Mouse (Mus musculus) liver, embryonic 16.5 days (tissue): ENCODE results near the gene Depp1. TPM values are rescaled to one million over a fixed set of nuclear protein-coding genes. Genes with fewer than 3 reads are reported as not detected.

ENCODE experiments used
- ATAC-seq: fragments of 200-750 bp; cut with Nextera tagmentation; 2 replicates; pipeline ENCODE4 v1.8.0; 2017; ENCODE audit warnings: low read depth, mild to moderate bottlenecking, moderate number of reproducible peaks, moderate library complexity
- H3K27ac ChIP-seq: fragments of 300-500 bp; sonication (generic); 2 replicates; pipeline ENCODE4 v1.5.1; 2014; ENCODE audit warnings: mild to moderate bottlenecking, low read length
- H3K27me3 ChIP-seq: fragments of 300-500 bp; sonication (generic); 2 replicates; pipeline ENCODE4 v1.6.1; 2014; ENCODE audit warnings: low read depth, low read length, mixed read lengths; ENCODE audit not compliant: control insufficient read depth, insufficient read depth
- H3K36me3 ChIP-seq: fragments of 300-500 bp; sonication (generic); 2 replicates; pipeline ENCODE4 v1.6.1; 2014; ENCODE audit warnings: mild to moderate bottlenecking; ENCODE audit not compliant: control insufficient read depth, insufficient read depth
- H3K4me1 ChIP-seq: fragments of 300-500 bp; sonication (generic); 2 replicates; pipeline ENCODE4 v1.6.1; 2014; ENCODE audit warnings: low read depth, low read length, mixed read lengths; ENCODE audit not compliant: control insufficient read depth
- H3K4me2 ChIP-seq: fragments of 300-500 bp; sonication (generic); 2 replicates; pipeline ENCODE4 v1.6.1; 2014; ENCODE audit warnings: low read depth, low read length, mixed read lengths
- H3K4me3 ChIP-seq: fragments of 300-500 bp; sonication (generic); 2 replicates; pipeline ENCODE4 v1.5.1; 2014; ENCODE audit warnings: low read depth, mild to moderate bottlenecking, low read length
- H3K9ac ChIP-seq: fragments of 300-500 bp; sonication (generic); 2 replicates; pipeline ENCODE4 v1.6.1; 2014; ENCODE audit warnings: low read depth, low read length
- H3K9me3 ChIP-seq: fragments of 300-500 bp; sonication (generic); replicated peaks from 2 replicates; pipeline ENCODE4 v1.6.1; 2016; ENCODE audit warnings: low read length; ENCODE audit not compliant: control insufficient read depth
- WGBS: fragments of 180-500 bp; shearing (Covaris S2); extraction: QIAGEN DNeasy Blood & Tissue Kit; methylation state at CpG from one replicate; pipeline ENCODE4 v1.1.7; 2014; ENCODE audit not compliant: insufficient replicate concordance; 5-methylcytosine and 5-hydroxymethylcytosine counted together
- microRNA-seq: library from miRNA; unstranded; fragments of <30 nt; microRNA quantifications from one replicate; pipeline ENCODE4, GENCODE M21; 2016
- polyA plus RNA-seq: library from polyadenylated mRNA; unstranded; fragments of >200 nt; fragmentation: Nextera tagmentation; extraction: Ambion mirVana; gene quantifications from 2 replicates; pipeline ENCODE4 v1.2.1, GENCODE M21; 2015

Gene Depp1
- polyA plus RNA-seq, 1 experiment from 2014 or later: 37.9 TPM

DNA sequence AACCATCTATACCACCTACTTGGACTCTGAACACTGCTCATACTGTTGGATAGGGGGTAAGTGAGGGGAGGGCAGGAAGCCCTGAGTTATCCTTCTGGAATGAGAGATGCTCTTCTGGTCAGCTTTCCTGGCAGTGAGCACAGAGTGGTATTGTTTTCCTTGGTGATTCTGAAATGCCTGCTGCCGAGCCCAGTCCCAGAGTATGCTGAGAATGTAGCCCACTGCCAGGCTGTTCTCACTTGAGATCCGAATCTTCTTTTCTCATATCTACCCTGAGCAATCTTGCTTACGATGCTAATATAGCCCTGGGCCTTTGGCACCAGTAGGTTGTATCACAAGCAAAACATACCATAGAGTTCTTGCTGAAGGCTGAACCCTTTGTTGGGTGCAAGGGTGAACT, 43.9 kb downstream of the Depp1 start:
- 57% methylated on average over 3 of the region's 3 CpGs for WGBS
- ATAC-seq: no peak
- Histone ChIP-seq H3K4me2 (no peak overlapping the region), H3K9me3 (no peaks in the 10 kb centered on the region), H3K36me3 (no peaks in the 10 kb centered on the region), H3K4me1 (no peaks in the 10 kb centered on the region), H3K9ac (no peak overlapping the region), H3K27ac (no peak overlapping the region), H3K27me3 (no peaks in the 10 kb centered on the region), H3K4me3 (no peak overlapping the region)

DNA sequence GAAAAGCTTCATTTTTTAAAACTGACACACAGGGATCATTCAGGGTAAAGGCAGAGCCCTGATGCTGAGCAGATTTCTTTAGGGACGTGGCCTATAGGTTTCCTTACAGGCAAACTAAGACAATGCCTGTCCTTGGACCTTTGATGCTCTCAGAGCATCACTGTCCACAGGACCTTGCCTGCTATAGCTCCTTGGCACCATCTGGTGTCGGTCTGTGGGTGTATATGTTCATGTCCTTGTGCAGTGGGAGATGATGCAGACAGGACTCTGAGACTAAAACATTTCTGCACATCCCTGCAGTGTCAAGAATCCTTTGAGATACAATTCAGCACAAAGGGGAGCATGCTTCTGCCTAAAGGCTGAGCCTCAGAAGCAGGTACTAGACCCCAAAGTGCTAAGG, 47.0 kb downstream of the Depp1 start:
- WGBS: 39% methylated on average over 2 of the region's 2 CpGs
- no peaks in the 10 kb centered on the region for H3K4me1 ChIP-seq
- H3K9ac ChIP-seq: no peak overlapping the region
- no peaks in the 10 kb centered on the region for H3K9me3 ChIP-seq
- H3K27ac ChIP-seq: no peak overlapping the region
- no peaks in the 10 kb centered on the region for H3K27me3 ChIP-seq
- ATAC-seq: no peak
- H3K4me2 ChIP-seq: no peak overlapping the region
- H3K4me3 ChIP-seq: no peak overlapping the region
- H3K36me3 ChIP-seq: no peaks in the 10 kb centered on the region

DNA sequence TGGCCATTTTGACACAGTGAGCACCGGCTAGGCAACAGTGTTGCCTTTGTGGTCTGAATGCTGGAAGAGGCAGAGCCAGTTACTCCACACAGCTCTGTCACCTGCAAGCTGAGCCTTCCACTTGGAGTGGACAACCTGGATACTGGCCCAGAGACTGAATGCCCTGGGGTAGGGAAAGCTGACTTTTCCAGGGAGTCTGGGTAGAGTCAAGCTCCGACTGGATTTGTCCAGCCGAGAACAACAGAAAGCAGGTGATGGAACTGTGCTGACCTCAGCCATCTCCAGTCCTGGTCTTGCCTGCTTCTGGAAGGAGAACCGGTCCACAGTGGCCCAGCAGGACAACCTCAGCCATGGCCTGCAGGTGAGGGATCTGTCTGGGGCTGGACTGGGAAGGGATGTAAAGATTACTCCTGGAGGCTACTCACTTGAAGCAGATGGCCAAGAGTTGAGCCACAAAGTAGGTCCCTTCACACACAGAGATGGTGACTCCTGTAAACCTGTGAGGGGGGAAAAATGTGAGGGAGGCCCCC, 47.6 kb downstream of the Depp1 start:
- no peak overlapping the region for H3K27ac ChIP-seq
- H3K9me3 ChIP-seq: no peaks in the 10 kb centered on the region
- ATAC-seq: no peak
- 71% methylated on average over 4 of the region's 4 CpGs for WGBS
- H3K4me1 ChIP-seq: no peaks in the 10 kb centered on the region
- H3K4me2 ChIP-seq: no peak overlapping the region
- H3K27me3 ChIP-seq: no peaks in the 10 kb centered on the region
- no peak overlapping the region for H3K9ac ChIP-seq
- no peak overlapping the region for H3K4me3 ChIP-seq
- no peaks in the 10 kb centered on the region for H3K36me3 ChIP-seq

DNA sequence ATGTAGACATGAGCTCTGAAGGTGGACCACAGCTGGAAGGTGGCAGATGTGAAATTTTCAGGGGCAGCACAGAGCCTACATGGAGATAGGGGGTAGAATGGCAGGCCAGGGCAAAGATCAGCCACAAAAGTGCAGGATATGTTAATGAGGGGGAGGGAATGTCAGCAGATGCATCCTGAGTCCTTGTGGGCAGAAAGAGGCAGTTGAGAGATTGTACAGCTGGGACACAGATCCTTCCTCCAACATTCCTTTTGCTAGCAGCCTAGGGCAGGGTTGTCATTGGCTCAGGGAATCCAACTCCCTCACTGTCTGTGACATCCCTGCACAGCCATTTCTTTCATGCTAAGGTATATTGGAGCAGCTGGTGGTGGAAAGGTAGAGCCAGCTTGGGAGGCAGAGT, 50.4 kb downstream of the Depp1 start:
- Histone ChIP-seq H3K4me3 (no peak overlapping the region), H3K36me3 (no peaks in the 10 kb centered on the region), H3K4me1 (no peaks in the 10 kb centered on the region), H3K27me3 (no peaks in the 10 kb centered on the region), H3K27ac (no peak overlapping the region), H3K9ac (no peak overlapping the region), H3K4me2 (no peak overlapping the region), H3K9me3 (no peaks in the 10 kb centered on the region)
- no peak for ATAC-seq

Small RNA genes within 50 kb of the gene (microRNA-seq; reads per million reads assigned to microRNA genes)
- gene Mir7043: 2.0 reads per million

Other genes starting within 250 kb of the Depp1 start
- 4.5 and 6.5 TPM in 2 replicates for gene Alox5, start 189.4 kb upstream of the Depp1 start, polyA plus RNA-seq
- gene Olfr211, start 161.5 kb upstream of the Depp1 start, polyA plus RNA-seq: not detected in 2 replicates
- not detected in 2 replicates for gene Olfr212, start 144.1 kb upstream of the Depp1 start, polyA plus RNA-seq
- not detected in 2 replicates for gene Olfr213, start 112.2 kb upstream of the Depp1 start, polyA plus RNA-seq
- 0.19 and 0.20 TPM in 2 replicates for gene Gm5580, start 99.5 kb upstream of the Depp1 start, polyA plus RNA-seq
- not detected in 2 replicates for gene Olfr214, start 96.4 kb upstream of the Depp1 start, polyA plus RNA-seq
- gene Olfr215, start 66.4 kb upstream of the Depp1 start, polyA plus RNA-seq: not detected in 2 replicates
- 21.9 and 23.2 TPM in 2 replicates for gene Zfp422, start 21.6 kb upstream of the Depp1 start, polyA plus RNA-seq
- gene Rassf4, start 23.3 kb downstream of the Depp1 start, polyA plus RNA-seq: 6.7 and 7.9 TPM in 2 replicates
- gene Tmem72, start 66.3 kb downstream of the Depp1 start, polyA plus RNA-seq: 0.05 and 0.15 TPM in 2 replicates